Mouse (Mus musculus): ENCODE results near the gene Nup93.

The Nup93 gene

GRCm38 (mm10) chr8:94186542-94186941 is 27.8 kb upstream of the Nup93 start:
- peak; percentile 80 to 86 for DNase-seq (ENCODE audit: low spot score in 2 of 2)

GRCm38 (mm10) chr8:94187290-94188002 is 26.9 kb upstream of the Nup93 start:
- DNase-seq (ENCODE audit: low spot score in 2 of 2), result no peak

GRCm38 (mm10) chr8:94189275-94190031 is 24.9 kb upstream of the Nup93 start:
- DNase-seq (ENCODE audit: low spot score in 2 of 2), result no peak

GRCm38 (mm10) chr8:94191101-94191691 is 23.2 kb upstream of the Nup93 start:
- peak; percentile 71 to 72 for DNase-seq (ENCODE audit: low spot score in 2 of 2)

- no peak for DNase-seq (ENCODE audit: low spot score in 2 of 2)
These were observed 21.4 kb upstream of the Nup93 start for GRCm38 (mm10) chr8:94192926-94193325.

GRCm38 (mm10) chr8:94194591-94195223 is 19.7 kb upstream of the Nup93 start:
- no peak for DNase-seq (ENCODE audit: low spot score in 2 of 2)

- peak in 1 of 2 experiments; percentile 53 for DNase-seq (ENCODE audit: low spot score in 2 of 2)
These were observed 15.0 kb upstream of the Nup93 start for GRCm38 (mm10) chr8:94199202-94199869.

- no peak for DNase-seq (ENCODE audit: low spot score in 2 of 2)
These were observed 10.3 kb upstream of the Nup93 start for GRCm38 (mm10) chr8:94204043-94204442.

GRCm38 (mm10) chr8:94205736-94206135 is 8.6 kb upstream of the Nup93 start:
- peak in 1 of 2 experiments; percentile 50 for DNase-seq (ENCODE audit: low spot score in 2 of 2)

GRCm38 (mm10) chr8:94206256-94206655 is 8.1 kb upstream of the Nup93 start:
- DNase-seq (ENCODE audit: low spot score in 2 of 2), result no peak

GRCm38 (mm10) chr8:94207491-94207890 is 6.9 kb upstream of the Nup93 start:
- no peak for DNase-seq (ENCODE audit: low spot score in 2 of 2)

GRCm38 (mm10) chr8:94209639-94210038 is 4.7 kb upstream of the Nup93 start:
- DNase-seq (ENCODE audit: low spot score in 2 of 2), result no peak

GRCm38 (mm10) chr8:94210225-94210624 is 4.1 kb upstream of the Nup93 start:
- no peak for DNase-seq (ENCODE audit: low spot score in 2 of 2)

GRCm38 (mm10) chr8:94213819-94214218 is 545 bp upstream of the Nup93 start:
- DNase-seq (ENCODE audit: low spot score in 2 of 2), result no peak

GRCm38 (mm10) chr8:94227381-94227939 is 13.1 kb downstream of the Nup93 start:
- no peak for DNase-seq (ENCODE audit: low spot score in 2 of 2)

- no peak for DNase-seq (ENCODE audit: low spot score in 2 of 2)
These were observed 25.9 kb downstream of the Nup93 start for GRCm38 (mm10) chr8:94240240-94240751.

GRCm38 (mm10) chr8:94249836-94250435 is 35.6 kb downstream of the Nup93 start:
- no peak for DNase-seq (ENCODE audit: low spot score in 2 of 2)

GRCm38 (mm10) chr8:94258881-94259280 is 44.5 kb downstream of the Nup93 start:
- DNase-seq (ENCODE audit: low spot score in 2 of 2), result no peak

- DNase-seq (ENCODE audit: low spot score in 2 of 2), result no peak
These were observed 48.4 kb downstream of the Nup93 start for GRCm38 (mm10) chr8:94262626-94263297.

Data from thymus, postnatal 10 days (tissue).